Mouse (Mus musculus) urinary bladder, postnatal 36 days (tissue): Measurements from ENCODE around the gene Hs6st3.

Source experiments
- DNase-seq, 2 experiments: peaks; one replicate each; pipeline ENCODE4 v3.0.0; 2022; ENCODE audit warnings: low spot score in 2 of 2, mixed read lengths in 1 of 2

Hs6st3 gene

GRCm38 (mm10) chr14:119781111-119781510 lies 643.0 kb downstream of the Hs6st3 start:
- no peak for DNase-seq

DNA sequence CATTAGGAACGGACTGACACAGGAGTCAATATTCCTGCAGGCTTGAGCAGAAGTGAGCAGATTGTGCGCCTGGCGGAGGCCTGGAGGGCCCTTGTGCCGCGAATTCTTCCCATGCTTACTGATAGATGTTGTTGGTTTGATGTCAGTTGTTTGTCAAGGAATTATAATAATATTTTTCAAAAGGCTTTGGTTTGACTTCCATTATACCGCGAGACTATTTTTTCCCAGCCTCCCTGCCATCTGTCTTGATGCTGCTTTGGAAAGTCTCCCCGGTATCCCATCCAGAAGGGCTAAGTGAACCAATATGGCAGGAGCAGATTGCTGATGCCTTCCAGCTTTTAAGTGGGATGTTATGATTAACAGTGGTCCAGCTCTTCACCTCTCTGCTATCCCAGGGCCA lies 651.3 kb downstream of the Hs6st3 start:
- DNase-seq = no peak

DNA sequence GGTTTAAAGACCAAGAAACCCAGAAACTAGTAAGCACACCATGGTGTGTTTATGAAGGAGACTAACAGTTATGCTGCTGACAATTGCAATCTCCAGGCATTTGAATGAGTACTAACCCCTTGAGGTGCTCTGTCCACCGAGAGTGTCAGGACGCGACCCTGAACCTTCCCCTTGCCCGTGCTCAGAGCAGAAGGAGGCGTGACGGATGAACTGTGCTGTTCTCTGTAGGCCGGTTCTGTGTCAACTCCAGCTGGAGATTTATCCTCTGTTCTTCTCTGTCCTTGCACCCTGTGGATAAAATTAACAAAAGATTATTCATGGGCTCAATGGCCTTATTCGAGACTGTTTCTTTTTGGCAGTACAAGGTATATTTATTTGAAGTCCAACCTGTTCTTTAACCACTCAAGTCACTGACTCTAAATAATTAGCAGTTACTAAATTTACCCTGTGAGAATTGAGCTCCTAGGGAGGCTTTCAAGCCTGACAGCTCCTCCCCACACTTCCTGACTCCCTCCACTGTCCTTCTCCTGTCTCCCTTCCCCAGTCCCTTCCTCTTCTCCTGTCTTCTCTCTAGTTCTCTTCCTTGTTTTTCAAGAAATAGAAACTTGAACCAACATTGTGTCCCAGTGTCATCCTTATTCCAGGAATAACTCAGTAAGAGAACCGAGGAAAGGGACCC lies 659.2 kb downstream of the Hs6st3 start:
- DNase-seq = no peak

GRCm38 (mm10) chr14:119798561-119798960 lies 660.4 kb downstream of the Hs6st3 start:
- no peak for DNase-seq

- no peak for DNase-seq
Measured at GRCm38 (mm10) chr14:119800856-119801255, 662.7 kb downstream of the Hs6st3 start.

DNA sequence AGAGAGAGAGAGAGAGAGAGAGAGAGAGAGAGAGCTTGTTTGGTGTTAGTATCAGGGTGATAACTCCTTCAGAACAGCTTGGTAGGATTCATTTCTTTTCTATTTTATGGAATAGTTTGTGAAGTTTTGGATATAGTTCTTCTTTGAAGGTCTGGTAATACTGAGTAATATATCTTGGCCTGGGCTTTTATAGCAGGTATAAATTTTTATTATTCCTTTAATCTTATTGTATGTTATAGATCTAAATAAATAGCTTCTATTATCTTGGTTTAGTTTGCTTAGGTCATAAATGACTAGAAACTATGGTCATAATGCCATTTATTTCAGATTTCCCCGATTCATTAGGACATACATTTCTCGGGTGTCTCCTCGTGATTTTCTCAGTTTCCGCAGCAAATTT lies 675.8 kb downstream of the Hs6st3 start:
- DNase-seq = no peak

GRCm38 (mm10) chr14:119815616-119816015 lies 677.5 kb downstream of the Hs6st3 start:
- DNase-seq = no peak

GRCm38 (mm10) chr14:119820562-119820961 lies 682.4 kb downstream of the Hs6st3 start:
- no peak for DNase-seq

DNA sequence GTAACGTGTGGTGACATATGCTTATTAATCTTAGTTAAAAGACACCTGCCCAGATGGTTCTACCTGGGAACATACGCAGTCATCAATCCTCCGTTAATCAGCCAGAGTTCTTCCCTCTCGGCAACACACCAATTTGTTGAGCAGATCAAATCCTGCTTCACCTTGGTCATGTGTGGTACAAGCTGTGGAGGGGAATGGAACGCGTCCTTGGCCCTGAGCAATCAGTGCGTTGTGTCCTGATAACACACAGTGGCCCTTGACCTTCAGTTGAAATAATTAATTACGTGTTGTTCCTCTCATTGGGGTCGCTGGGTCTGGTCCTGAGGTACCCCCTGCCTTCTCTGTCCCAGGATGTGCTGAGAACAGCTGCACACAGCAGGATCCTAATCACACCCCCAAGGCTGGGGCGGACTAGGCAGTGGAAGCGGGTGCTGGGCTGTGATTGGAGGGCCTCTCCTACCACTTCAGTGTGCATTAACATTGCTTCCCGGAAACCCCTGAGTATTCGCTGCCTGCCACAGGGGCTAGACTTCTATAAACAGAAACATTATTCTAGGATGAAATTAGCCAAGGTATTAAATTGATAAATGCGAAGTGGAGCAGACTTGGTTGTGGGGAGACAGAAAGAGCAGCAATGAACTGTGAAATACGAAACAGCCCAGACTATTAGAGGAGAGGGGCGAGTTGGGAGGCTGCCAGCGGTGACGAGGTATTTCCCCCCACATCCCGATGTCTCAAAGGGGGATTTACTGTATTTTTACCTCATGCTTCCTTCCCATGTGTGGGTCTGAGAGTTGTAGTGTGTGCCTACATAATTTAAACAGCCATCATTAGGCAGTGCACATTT lies 693.2 kb downstream of the Hs6st3 start:
- DNase-seq = no peak

- no peak for DNase-seq
Measured at GRCm38 (mm10) chr14:119832012-119832325, 693.8 kb downstream of the Hs6st3 start.

DNA sequence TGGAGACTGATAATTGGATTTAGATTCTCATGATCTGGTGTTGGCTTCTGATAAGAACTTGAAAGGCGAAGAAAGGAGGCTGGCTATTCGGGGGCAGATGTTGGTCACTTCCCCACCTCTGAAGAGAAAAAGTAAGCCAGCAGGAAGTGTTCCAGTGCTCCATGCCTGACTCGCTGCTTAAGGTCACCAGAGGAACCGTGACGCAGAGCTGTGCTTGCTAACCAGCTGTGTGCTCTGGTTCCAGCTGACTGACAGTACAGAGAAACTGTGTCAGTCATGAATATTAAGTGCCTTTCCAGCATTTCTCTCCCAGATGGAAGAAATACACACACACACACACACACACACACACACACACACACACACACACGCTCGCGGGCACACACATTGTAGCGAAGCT lies 694.8 kb downstream of the Hs6st3 start:
- no peak for DNase-seq

GRCm38 (mm10) chr14:119834008-119834700 lies 696.0 kb downstream of the Hs6st3 start:
- DNase-seq = no peak

- no peak for DNase-seq
Measured at GRCm38 (mm10) chr14:119836051-119836450, 697.9 kb downstream of the Hs6st3 start.

DNA sequence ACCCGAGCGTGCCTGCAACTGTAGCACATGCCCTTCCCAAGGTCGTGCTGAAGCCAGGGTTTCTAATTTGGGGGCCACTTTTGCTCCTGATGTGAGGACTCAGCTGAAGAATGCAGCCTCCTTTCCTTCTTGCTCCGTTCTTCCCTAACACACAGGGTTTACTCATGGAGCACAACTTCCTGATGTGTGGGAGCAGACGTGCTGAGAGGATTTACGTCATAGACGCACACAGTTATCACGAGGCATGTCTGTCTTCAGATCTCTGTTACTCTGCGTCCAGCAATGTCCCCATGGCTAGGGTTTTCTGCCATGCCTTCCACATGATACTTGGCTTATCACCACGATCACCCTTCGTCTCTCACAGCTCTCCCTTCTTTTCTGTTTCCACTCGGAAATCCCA lies 709.4 kb downstream of the Hs6st3 start:
- no peak for DNase-seq

- no peak for DNase-seq
Measured at GRCm38 (mm10) chr14:119848759-119849298, 710.7 kb downstream of the Hs6st3 start.

DNA sequence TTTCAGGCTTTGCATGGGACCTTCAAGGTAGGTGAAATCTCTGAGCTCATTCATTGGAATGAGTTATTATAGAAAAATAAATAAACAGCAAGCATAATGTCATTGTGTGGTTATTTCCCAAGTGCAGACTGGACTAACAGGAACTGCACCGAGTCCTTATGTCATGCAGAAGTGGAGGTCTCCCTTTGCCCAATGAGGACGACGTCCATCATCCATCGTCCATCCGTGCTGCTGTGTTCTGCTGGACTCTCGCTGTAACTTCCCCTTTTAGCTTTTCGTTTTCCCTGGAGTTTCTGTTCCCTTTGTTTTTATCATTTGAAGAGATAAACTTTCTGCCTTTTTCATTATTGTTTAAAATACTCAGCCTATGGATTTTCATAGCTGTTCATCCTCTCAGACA lies 711.2 kb downstream of the Hs6st3 start:
- no peak for DNase-seq

DNA sequence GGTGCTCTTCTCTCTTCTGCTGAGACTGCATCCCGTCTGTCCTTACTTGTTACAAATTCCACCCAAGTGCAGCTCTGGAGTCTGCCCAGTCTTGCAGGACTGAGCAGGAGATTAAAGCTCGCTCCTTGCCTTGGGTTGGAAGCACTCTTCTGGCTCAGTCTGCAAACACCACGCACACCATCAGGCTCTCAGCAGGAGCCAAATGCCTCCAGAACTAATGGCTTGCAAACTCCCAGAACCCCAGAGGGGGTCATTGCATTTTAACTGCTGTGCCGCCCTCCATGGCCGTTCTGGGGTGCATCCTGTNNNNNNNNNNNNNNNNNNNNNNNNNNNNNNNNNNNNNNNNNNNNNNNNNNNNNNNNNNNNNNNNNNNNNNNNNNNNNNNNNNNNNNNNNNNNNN lies 714.0 kb downstream of the Hs6st3 start:
- DNase-seq = no peak

DNA sequence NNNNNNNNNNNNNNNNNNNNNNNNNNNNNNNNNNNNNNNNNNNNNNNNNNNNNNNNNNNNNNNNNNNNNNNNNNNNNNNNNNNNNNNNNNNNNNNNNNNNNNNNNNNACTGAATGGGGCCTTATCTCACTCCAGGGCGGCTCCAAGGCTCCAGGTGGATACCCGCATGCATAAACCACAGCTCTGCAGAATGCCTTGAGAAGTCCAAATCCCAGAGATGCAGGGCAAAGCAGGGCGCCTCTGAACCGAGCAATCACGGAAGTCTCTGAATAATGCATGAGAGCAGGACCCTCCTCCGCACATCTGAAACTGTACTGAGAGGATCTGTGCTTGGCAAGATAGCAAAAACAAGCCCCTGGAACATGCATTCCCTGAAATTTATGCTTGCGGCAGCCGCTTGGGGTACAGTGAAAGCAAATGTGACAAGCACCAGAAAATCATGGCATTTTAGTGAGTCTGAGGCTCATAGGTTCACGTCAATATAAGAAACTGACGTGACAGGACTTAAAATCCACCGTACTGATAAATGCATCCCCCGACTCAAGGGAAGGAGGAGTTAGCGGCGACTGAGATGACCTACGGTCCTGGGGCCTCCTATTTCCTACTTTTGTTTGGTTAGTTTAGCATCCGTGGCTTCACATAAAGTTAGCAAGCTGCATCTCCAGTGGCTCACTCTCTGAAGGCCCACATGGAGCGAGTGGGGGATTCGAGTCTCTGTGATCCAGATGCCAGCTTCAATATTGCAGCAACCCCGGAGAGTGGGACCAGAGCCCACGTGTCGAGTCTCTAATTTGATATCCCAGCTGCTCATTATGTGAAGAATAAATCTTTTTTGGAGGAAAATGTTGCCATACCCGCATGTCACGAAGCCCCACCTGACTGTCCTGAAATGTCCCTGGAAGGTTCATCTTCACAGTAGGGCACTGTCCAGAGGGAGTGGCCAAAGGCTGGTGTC lies 719.5 kb downstream of the Hs6st3 start:
- no peak for DNase-seq

- no peak for DNase-seq
Measured at GRCm38 (mm10) chr14:119873617-119874016, 735.5 kb downstream of the Hs6st3 start.

DNA sequence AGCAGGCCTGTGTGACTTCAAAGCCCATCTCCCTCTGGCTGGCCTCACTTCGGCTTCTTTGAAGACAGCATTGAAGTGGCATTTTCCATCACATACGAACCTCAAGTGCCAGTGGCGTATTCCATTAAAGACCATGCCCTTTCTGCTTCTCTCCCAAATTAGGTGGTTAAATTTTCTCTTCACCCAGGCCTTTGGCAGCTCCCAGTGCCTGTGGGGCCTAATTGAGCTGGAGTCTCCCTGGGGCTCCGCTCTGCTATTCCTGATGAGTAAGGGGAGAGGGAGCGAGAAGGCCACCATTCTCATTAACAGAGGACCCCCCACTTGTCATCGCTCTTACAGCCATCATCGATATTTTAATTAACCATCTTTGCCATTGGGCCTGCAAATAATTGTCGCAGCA lies 754.8 kb downstream of the Hs6st3 start:
- no peak for DNase-seq

DNA sequence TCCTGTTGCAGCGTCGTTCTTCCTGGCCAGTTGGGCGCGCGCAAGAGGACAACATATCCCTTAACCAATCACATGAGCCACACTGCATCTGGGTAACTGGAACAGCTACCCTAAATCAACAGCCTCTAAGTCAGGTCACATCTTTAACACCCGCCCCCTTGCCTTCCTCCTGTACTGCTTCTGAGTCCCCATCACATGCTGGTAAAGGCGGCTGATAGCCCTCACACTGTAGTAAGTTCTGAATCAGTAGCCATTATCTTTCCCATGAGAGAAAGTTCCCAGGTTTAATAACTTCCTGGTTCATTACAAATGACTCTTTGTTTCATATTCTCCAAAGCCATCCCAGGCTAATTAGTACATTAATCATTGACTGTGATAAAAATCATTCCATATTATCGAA lies 757.0 kb downstream of the Hs6st3 start:
- DNase-seq = no peak
